Mouse (Mus musculus) lung, embryonic 16.5 days (tissue): ENCODE measurements at regions not wholly inside any gene's neighbourhood (a gene's known extent, or its start where the extent isn't known, plus 50 kb on each side); places are given as distances from the start of the nearest gene placed in this dataset.

Experiments
- ATAC-seq: fragments of 200-750 bp; cut with Nextera tagmentation; 2 replicates; pipeline ENCODE4 v1.8.0; 2017; ENCODE audit warnings: low read depth, mild to moderate bottlenecking, moderate library complexity
- H3K27ac ChIP-seq: fragments of 300-500 bp; sonication (generic); 2 replicates; pipeline ENCODE4 v1.5.1; 2014; ENCODE audit warnings: mild to moderate bottlenecking, control low read depth, low read length
- H3K27me3 ChIP-seq: fragments of 300-500 bp; sonication (generic); 2 replicates; pipeline ENCODE4 v1.6.1; 2014; ENCODE audit warnings: low read depth, low read length, mixed read lengths; ENCODE audit not compliant: control insufficient read depth, insufficient read depth
- H3K36me3 ChIP-seq: fragments of 300-500 bp; sonication (generic); 2 replicates; pipeline ENCODE4 v1.6.1; 2014; ENCODE audit warnings: low read length; ENCODE audit not compliant: control insufficient read depth, insufficient read depth
- H3K4me1 ChIP-seq: fragments of 300-500 bp; sonication (generic); replicated peaks from 2 replicates; pipeline ENCODE4 v1.6.1; 2014; ENCODE audit warnings: low read length, mixed read lengths; ENCODE audit not compliant: control insufficient read depth, insufficient read depth
- H3K4me2 ChIP-seq: fragments of 300-500 bp; sonication (generic); 2 replicates; pipeline ENCODE4 v1.6.1; 2014; ENCODE audit warnings: low read depth, low read length, control low read depth
- H3K4me3 ChIP-seq: fragments of 300-500 bp; sonication (generic); 2 replicates; pipeline ENCODE4 v1.5.1; 2014; ENCODE audit warnings: mild to moderate bottlenecking, low read length, control low read depth
- H3K9ac ChIP-seq: fragments of 300-500 bp; sonication (generic); 2 replicates; pipeline ENCODE4 v1.6.1; 2014; ENCODE audit warnings: low read length, control low read depth
- H3K9me3 ChIP-seq: fragments of 300-500 bp; sonication (generic); 2 replicates; pipeline ENCODE4 v1.6.1; 2016; ENCODE audit warnings: low read length; ENCODE audit not compliant: control insufficient read depth
- WGBS: fragments of 180-500 bp; shearing (Covaris S2); extraction: QIAGEN DNeasy Blood & Tissue Kit; methylation state at CpG from one replicate; pipeline ENCODE4 v1.1.7; 2014; 5-methylcytosine and 5-hydroxymethylcytosine counted together

GRCm38 (mm10) chr2:11394675-11395349 is 159.1 kb downstream of the Pfkfb3 start:
- Histone ChIP-seq H3K27ac (no peak overlapping the region), H3K4me2 (no peak overlapping the region), H3K36me3 (no peaks in the 10 kb centered on the region), H3K4me1 (peaks cover 6% of the 10 kb centered on the region; the same call in 1 of the 2 replicates), H3K9me3 (no peaks in the 10 kb centered on the region), H3K9ac (no peak overlapping the region), H3K4me3 (no peak overlapping the region), H3K27me3 (no peaks in the 10 kb centered on the region)
- ATAC-seq = no peak
- WGBS = 64% methylated on average over 4 of the region's 5 CpGs

- no peak overlapping the region for H3K4me3 ChIP-seq
- no peak for ATAC-seq
- no peaks in the 10 kb centered on the region for H3K27me3 ChIP-seq
- H3K4me2 ChIP-seq = no peak overlapping the region
- no peaks in the 10 kb centered on the region for H3K36me3 ChIP-seq
- 68% methylated on average over 6 of the region's 6 CpGs for WGBS
- no peak overlapping the region for H3K9ac ChIP-seq
- no peaks in the 10 kb centered on the region for H3K9me3 ChIP-seq
- H3K27ac ChIP-seq = no peak overlapping the region
- no peaks in the 10 kb centered on the region for H3K4me1 ChIP-seq
Measured at GRCm38 (mm10) chr2:11391725-11392124, 162.2 kb downstream of the Pfkfb3 start.

GRCm38 (mm10) chr2:11390667-11391334 is 163.1 kb downstream of the Pfkfb3 start:
- no peak for ATAC-seq
- no peaks in the 10 kb centered on the region for H3K36me3 ChIP-seq
- no peaks in the 10 kb centered on the region for H3K27me3 ChIP-seq
- H3K4me3 ChIP-seq = no peak overlapping the region
- no peak overlapping the region for H3K9ac ChIP-seq
- H3K4me2 ChIP-seq = no peak overlapping the region
- no peak overlapping the region for H3K27ac ChIP-seq
- no peaks in the 10 kb centered on the region for H3K4me1 ChIP-seq
- WGBS = 61% methylated on average over 6 of the region's 6 CpGs
- H3K9me3 ChIP-seq = no peaks in the 10 kb centered on the region

GRCm38 (mm10) chr2:11387623-11388022 is 166.3 kb downstream of the Pfkfb3 start:
- Histone ChIP-seq H3K4me2 (no peak overlapping the region), H3K27ac (no peak overlapping the region), H3K36me3 (no peaks in the 10 kb centered on the region), H3K4me3 (no peak overlapping the region), H3K9ac (no peak overlapping the region), H3K9me3 (no peaks in the 10 kb centered on the region), H3K27me3 (no peaks in the 10 kb centered on the region), H3K4me1 (no peaks in the 10 kb centered on the region)
- 59% methylated on average over 2 of the region's 2 CpGs for WGBS
- no peak for ATAC-seq

GRCm38 (mm10) chr2:11383815-11384214 is 170.1 kb downstream of the Pfkfb3 start:
- Histone ChIP-seq H3K27ac (no peak overlapping the region), H3K4me3 (no peak overlapping the region), H3K4me1 (no peaks in the 10 kb centered on the region), H3K36me3 (no peaks in the 10 kb centered on the region), H3K9me3 (no peaks in the 10 kb centered on the region), H3K4me2 (no peak overlapping the region), H3K27me3 (no peaks in the 10 kb centered on the region), H3K9ac (no peak overlapping the region)
- no peak for ATAC-seq
- 42% methylated on average over 2 of the region's 2 CpGs for WGBS

GRCm38 (mm10) chr2:11377213-11377612 is 176.7 kb downstream of the Pfkfb3 start:
- H3K27ac ChIP-seq = peak overlapping the region; percentile 39
- H3K4me1 ChIP-seq = peaks cover 13% of the 10 kb centered on the region

GRCm38 (mm10) chr2:11375726-11376454 is 178.0 kb downstream of the Pfkfb3 start:
- peak overlapping the region; percentile 51 for H3K27ac ChIP-seq
- peak; percentile 68 for ATAC-seq
- no peaks in the 10 kb centered on the region for H3K36me3 ChIP-seq
- WGBS = 48% methylated on average over 10 of the region's 10 CpGs
- no peaks in the 10 kb centered on the region for H3K9me3 ChIP-seq
- H3K4me2 ChIP-seq = no peak overlapping the region
- H3K27me3 ChIP-seq = no peaks in the 10 kb centered on the region
- H3K4me1 ChIP-seq = peaks cover 13% of the 10 kb centered on the region
- no peak overlapping the region for H3K9ac ChIP-seq
- no peak overlapping the region for H3K4me3 ChIP-seq

More at GRCm38 (mm10) chr2:11377213-11377612, 176.7 kb downstream of the Pfkfb3 start:
- peak; percentile 44; the same call in 1 of the 2 replicates for ATAC-seq
- Histone ChIP-seq H3K9ac (no peak overlapping the region), H3K27me3 (no peaks in the 10 kb centered on the region), H3K36me3 (no peaks in the 10 kb centered on the region), H3K4me2 (no peak overlapping the region), H3K9me3 (no peaks in the 10 kb centered on the region), H3K4me3 (no peak overlapping the region)
- 11% methylated on average over 2 of the region's 2 CpGs for WGBS

- peak; percentile 64 for ATAC-seq
- no peaks in the 10 kb centered on the region for H3K36me3 ChIP-seq
- WGBS = 39% methylated on average over 6 of the region's 6 CpGs
Measured at GRCm38 (mm10) chr2:11375092-11375491, 178.8 kb downstream of the Pfkfb3 start.

GRCm38 (mm10) chr2:11370273-11370672 is 183.6 kb downstream of the Pfkfb3 start:
- Histone ChIP-seq H3K4me3 (no peak overlapping the region), H3K36me3 (no peaks in the 10 kb centered on the region), H3K27ac (no peak overlapping the region), H3K4me2 (no peak overlapping the region), H3K9ac (no peak overlapping the region), H3K4me1 (peaks cover 4% of the 10 kb centered on the region; the same call in 1 of the 2 replicates), H3K27me3 (no peaks in the 10 kb centered on the region), H3K9me3 (no peaks in the 10 kb centered on the region)
- no peak for ATAC-seq

More at GRCm38 (mm10) chr2:11375092-11375491, 178.8 kb downstream of the Pfkfb3 start:
- H3K4me3 ChIP-seq = no peak overlapping the region
- no peak overlapping the region for H3K4me2 ChIP-seq
- H3K9me3 ChIP-seq = no peaks in the 10 kb centered on the region
- no peaks in the 10 kb centered on the region for H3K27me3 ChIP-seq
- peak overlapping the region; percentile 39; the same call in 1 of the 2 replicates for H3K27ac ChIP-seq
- H3K9ac ChIP-seq = no peak overlapping the region
- peaks cover 13% of the 10 kb centered on the region for H3K4me1 ChIP-seq
